12 mouse cellular contexts compared by ENCODE assay signal in genomic region chr7:101761899-101762780, GRCm38 (mm10). TPM values are rescaled to one million over a fixed set of nuclear protein-coding genes. Genes with fewer than 3 reads are reported as not detected.
DNase-seq lines count a peak whose midpoint lies in the region; ATAC-seq and TF ChIP-seq lines count a peak whose summit lies in the region.
"Had no signal": no experiment of that assay in that cellular context is flagged by ENCODE, and none has a peak within 500 bp of the region (broad histone marks: within the 10 kb centered on the region; RNA-seq: fewer than 3 reads in every experiment).

No protein-coding gene starts in this region.

- no peak for ATAC-seq in heart, postnatal 0 days (ENCODE audit: insufficient read depth, low read depth)
- ATAC-seq in heart, embryonic 12.5 days (ENCODE audit: insufficient number of reproducible peaks, low FRiP score): no peak
- ATAC-seq in hindbrain, embryonic 11.5 days (ENCODE audit: low FRiP score): no peak
- ATAC-seq in erythroid progenitor cell, adult 5-6 weeks (replicated peaks; ENCODE audit: low FRiP score, poor library complexity, severe bottlenecking): no peak

- 67% methylated on average over 11 of the region's 11 CpGs for WGBS in heart, postnatal 0 days
- 85% methylated on average over 11 of the region's 11 CpGs for WGBS in heart, embryonic 12.5 days
- WGBS in olfactory bulb, adult 2 months: 70% methylated on average over 11 of the region's 11 CpGs
- 97% methylated on average over 11 of the region's 11 CpGs for WGBS in hindbrain, embryonic 11.5 days

- H3K4me1 ChIP-seq in heart, postnatal 0 days (ENCODE audit: control insufficient read depth, insufficient read depth): peaks cover 5% of the 10 kb centered on the region; the same call in 1 of the 2 replicates
- H3K4me1 ChIP-seq in heart, embryonic 12.5 days (replicated peaks): peaks cover 7% of the 10 kb centered on the region
- H3K4me1 ChIP-seq in olfactory bulb, adult 2 months (ENCODE audit: control insufficient read depth, insufficient read depth, low read length): peaks cover 4% of the 10 kb centered on the region; the same call in 1 of the 2 replicates
- no peaks in the 10 kb centered on the region for H3K4me1 ChIP-seq in hindbrain, embryonic 11.5 days (replicated peaks; ENCODE audit: control insufficient read depth, insufficient read depth, low read length)
- H3K4me1 ChIP-seq: midbrain, embryonic 12.5 days; stomach, embryonic 15.5 days had no signal

- H3K27me3 ChIP-seq in heart, postnatal 0 days (ENCODE audit: control insufficient read depth, insufficient read depth, low read length): no peaks in the 10 kb centered on the region
- H3K27me3 ChIP-seq in heart, embryonic 12.5 days (replicated peaks): no peaks in the 10 kb centered on the region
- H3K27me3 ChIP-seq in hindbrain, embryonic 11.5 days (ENCODE audit: control insufficient read depth, insufficient read depth, low read length): no peaks in the 10 kb centered on the region
- H3K27me3 ChIP-seq: midbrain, embryonic 12.5 days; stomach, embryonic 15.5 days had no signal

- H3K27ac ChIP-seq in heart, postnatal 0 days (ENCODE audit: low read depth): no peak overlapping the region
- no peak overlapping the region for H3K27ac ChIP-seq in heart, embryonic 12.5 days (ENCODE audit: poor library complexity, severe bottlenecking)
- H3K27ac ChIP-seq in olfactory bulb, adult 2 months (ENCODE audit: insufficient read depth, low read depth, low read length): peak overlapping the region; percentile 17; the same call in 1 of the 2 replicates
- no peak overlapping the region for H3K27ac ChIP-seq in hindbrain, embryonic 11.5 days (ENCODE audit: low read depth, low read length)
- H3K27ac ChIP-seq: heart, adult 2 months; midbrain, embryonic 12.5 days; stomach, embryonic 15.5 days had no signal

- no peaks in the 10 kb centered on the region for H3K9me3 ChIP-seq in heart, postnatal 0 days (replicated peaks; ENCODE audit: control insufficient read depth, low read length)
- H3K9me3 ChIP-seq in heart, embryonic 12.5 days (replicated peaks): no peaks in the 10 kb centered on the region
- no peaks in the 10 kb centered on the region for H3K9me3 ChIP-seq in hindbrain, embryonic 11.5 days (ENCODE audit: control insufficient read depth, low read length)
- H3K9me3 ChIP-seq: midbrain, embryonic 12.5 days; stomach, embryonic 15.5 days had no signal

- no peak overlapping the region for H3K4me2 ChIP-seq in heart, postnatal 0 days (ENCODE audit: low read depth, low read length)
- no peak overlapping the region for H3K4me2 ChIP-seq in heart, embryonic 12.5 days
- no peak overlapping the region for H3K4me2 ChIP-seq in hindbrain, embryonic 11.5 days (replicated peaks; ENCODE audit: low read depth, low read length)
- H3K4me2 ChIP-seq: midbrain, embryonic 12.5 days; stomach, embryonic 15.5 days had no signal

- no peak for TF ChIP-seq POLR2A in olfactory bulb, adult 2 months (IDR thresholded peaks at IDR 0.05; ENCODE audit: insufficient read depth, low read depth, low read length)

- no peaks in the 10 kb centered on the region for H3K36me3 ChIP-seq in heart, postnatal 0 days (replicated peaks; ENCODE audit: control insufficient read depth, insufficient read depth, low read length)
- peaks cover 8% of the 10 kb centered on the region; the same call in 1 of the 2 replicates for H3K36me3 ChIP-seq in heart, embryonic 12.5 days
- no peaks in the 10 kb centered on the region for H3K36me3 ChIP-seq in hindbrain, embryonic 11.5 days (ENCODE audit: control insufficient read depth, insufficient read depth, low read length)

- TF ChIP-seq CTCF in heart, postnatal 0 days (IDR thresholded peaks at IDR 0.05; ENCODE audit: low read depth): no peak
- no peak for TF ChIP-seq CTCF in olfactory bulb, adult 2 months (IDR thresholded peaks at IDR 0.05; ENCODE audit: insufficient read depth, low read depth, low read length)

- H3K4me3 ChIP-seq in heart, postnatal 0 days (ENCODE audit: low read depth, low read length): no peak overlapping the region
- H3K4me3 ChIP-seq in heart, embryonic 12.5 days: no peak overlapping the region
- H3K4me3 ChIP-seq in olfactory bulb, adult 2 months (ENCODE audit: insufficient read depth, low read depth, low read length): no peak overlapping the region
- no peak overlapping the region for H3K4me3 ChIP-seq in hindbrain, embryonic 11.5 days (ENCODE audit: low read depth, low read length)
- H3K4me3 ChIP-seq: heart, adult 2 months; midbrain, embryonic 12.5 days; stomach, embryonic 15.5 days had no signal

- TF ChIP-seq EP300 in heart, postnatal 0 days (IDR thresholded peaks at IDR 0.05; ENCODE audit: low read depth): no peak

- H3K9ac ChIP-seq in heart, postnatal 0 days (replicated peaks; ENCODE audit: low read depth, low read length): no peak overlapping the region
- H3K9ac ChIP-seq in heart, embryonic 12.5 days: no peak overlapping the region
- H3K9ac ChIP-seq in hindbrain, embryonic 11.5 days (ENCODE audit: low read depth, low read length): no peak overlapping the region
- H3K9ac ChIP-seq: midbrain, embryonic 12.5 days; stomach, embryonic 15.5 days had no signal

- peak; percentile 8 for DNase-seq in heart, postnatal 0 days (ENCODE audit: low spot score)
- peak; percentile 6 for DNase-seq in ovary, postnatal 10 days (ENCODE audit: low spot score)
- no peak for DNase-seq in ovary, postnatal 14 days (ENCODE audit: low spot score)
- peak; percentile 5 for DNase-seq in cerebellum, adult 8-10 months
- DNase-seq in hindbrain, embryonic 11.5 days (ENCODE audit: low spot score): no peak

RNA-seq across cellular contexts. Expression of gene Phox2a, which starts 56.0 kb away (rescaled TPM):
- not detected in 2 replicates for total RNA-seq in heart, postnatal 0 days (2014; rRNA removed; ENCODE audit: low replicate concordance)
- 0.07 and 0.33 TPM in 2 replicates for polyA plus RNA-seq in heart, postnatal 0 days (2015; fragmentation: Nextera tagmentation; extraction: Ambion mirVana)
- 0.10 TPM in 1 of 2 replicates, not detected in the other for polyA plus RNA-seq in heart, embryonic 12.5 days (2016; fragmentation: Nextera tagmentation; extraction: Ambion mirVana)
- not detected in 2 replicates for polyA plus RNA-seq in olfactory bulb, adult 2 months (2012; ENCODE audit: insufficient read depth, insufficient read length, low replicate concordance, missing spikeins)
- polyA plus RNA-seq in hindbrain, embryonic 11.5 days (2014; fragmentation: Nextera tagmentation; extraction: Ambion mirVana): 5.2 and 6.3 TPM in 2 replicates
- not detected in 2 replicates for total RNA-seq in erythroid progenitor cell, adult 5-6 weeks (2015; ENCODE audit: low replicate concordance)
- total RNA-seq in erythroid progenitor cell, adult 5-6 weeks (2017; ENCODE audit: low replicate concordance): not detected in 2 replicates
- polyA plus RNA-seq: cortical plate, adult 2 months had no signal

Comparison
In these comparisons a context has a peak if more than half of its experiments do, and no peak if none do; other contexts are left out.
1. DNase-seq: peak in heart, postnatal 0 days (single experiment), ovary, postnatal 10 days (single experiment) and cerebellum, adult 8-10 months (single experiment); none in ovary, postnatal 14 days (single experiment) and hindbrain, embryonic 11.5 days (single experiment).